Mouse (Mus musculus) kidney, postnatal 36 days (tissue): ENCODE data around the gene Zscan4-ps1.
"Not testable (repeated sequence)": the region's sequence is repeated elsewhere in the genome, so short reads cannot be mapped to it uniquely, and the experiment has no call there.

ENCODE experiments used
- DNase-seq, 2 experiments: peaks; one replicate each; pipeline ENCODE4 v3.0.0; 2021 to 2022; ENCODE audit warnings: mixed read lengths in 2 of 2

The Zscan4-ps1 gene

DNA sequence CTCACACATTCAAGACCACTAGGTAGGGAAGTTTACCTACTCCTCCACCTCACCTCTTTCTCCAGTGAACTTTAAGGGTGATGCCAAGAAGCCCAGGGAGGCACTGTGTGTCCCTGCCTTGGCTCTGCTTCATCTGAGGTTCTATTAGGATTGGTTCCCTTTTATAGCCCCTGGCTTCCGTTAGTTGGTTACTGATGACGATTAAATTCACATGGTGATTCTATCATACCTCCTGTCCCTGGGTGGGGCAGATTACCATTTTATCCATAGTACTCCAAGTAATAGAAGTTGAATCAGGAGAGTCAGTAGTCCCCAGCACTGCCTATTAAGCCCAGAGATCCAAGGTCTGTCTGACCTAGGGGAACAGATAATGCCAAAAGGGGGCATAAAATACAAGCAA is at the start of gene Zscan4-ps1:
TSS of gene Zscan4-ps1 (minus strand) at position 101 of the 400 bp plus-strand sequence.
- DNase-seq = not testable (repeated sequence)
